Mouse (Mus musculus) skeletal muscle tissue, adult 2 months (tissue): Measurements from ENCODE around the gene Lmbrd2.

Source experiments
- DNase-seq: peaks from one replicate; pipeline ENCODE4 v3.0.0-alpha.2; 2012; ENCODE audit warnings: low read depth, low spot score

Gene Lmbrd2

GRCm38 (mm10) chr15:9140252-9140680, at the start of gene Lmbrd2:
Lmbrd2 (plus strand) TSS chr15:9140550.
- DNase-seq, result peak; percentile 91

GRCm38 (mm10) chr15:9090662-9091061, 49.7 kb upstream of the Lmbrd2 start:
- DNase-seq, result no peak

GRCm38 (mm10) chr15:9093598-9094365, 46.6 kb upstream of the Lmbrd2 start:
- DNase-seq, result no peak

- no peak for DNase-seq
Measured at GRCm38 (mm10) chr15:9094366-9094750, 46.0 kb upstream of the Lmbrd2 start.

GRCm38 (mm10) chr15:9096865-9097264, 43.5 kb upstream of the Lmbrd2 start:
- DNase-seq, result no peak

- no peak for DNase-seq
Measured at GRCm38 (mm10) chr15:9100446-9101077, 39.8 kb upstream of the Lmbrd2 start.

- no peak for DNase-seq
Measured at GRCm38 (mm10) chr15:9106303-9107074, 33.9 kb upstream of the Lmbrd2 start.

- no peak for DNase-seq
Measured at GRCm38 (mm10) chr15:9110526-9111347, 29.6 kb upstream of the Lmbrd2 start.

- no peak for DNase-seq
Measured at GRCm38 (mm10) chr15:9111648-9112047, 28.7 kb upstream of the Lmbrd2 start.

- no peak for DNase-seq
Measured at GRCm38 (mm10) chr15:9113556-9113955, 26.8 kb upstream of the Lmbrd2 start.

- no peak for DNase-seq
Measured at GRCm38 (mm10) chr15:9114131-9114530, 26.2 kb upstream of the Lmbrd2 start.

- DNase-seq, result no peak
Measured at GRCm38 (mm10) chr15:9114599-9114998, 25.8 kb upstream of the Lmbrd2 start.

- no peak for DNase-seq
Measured at GRCm38 (mm10) chr15:9118852-9119251, 21.5 kb upstream of the Lmbrd2 start.

GRCm38 (mm10) chr15:9120081-9120480, 20.3 kb upstream of the Lmbrd2 start:
- DNase-seq, result peak; percentile 42

- no peak for DNase-seq
Measured at GRCm38 (mm10) chr15:9122989-9123388, 17.4 kb upstream of the Lmbrd2 start.

GRCm38 (mm10) chr15:9124856-9125255, 15.5 kb upstream of the Lmbrd2 start:
- DNase-seq, result no peak

- DNase-seq, result no peak
Measured at GRCm38 (mm10) chr15:9127051-9127791, 13.1 kb upstream of the Lmbrd2 start.

GRCm38 (mm10) chr15:9130772-9131498, 9.4 kb upstream of the Lmbrd2 start:
- DNase-seq, result peak; percentile 13

- peak; percentile 19 for DNase-seq
Measured at GRCm38 (mm10) chr15:9131499-9131888, 8.9 kb upstream of the Lmbrd2 start.
